Mouse (Mus musculus) liver, postnatal 0 days (tissue): ENCODE results near the gene Traf7.

Experiments used
- CTCF ChIP-seq: sonication (generic); IDR thresholded peaks from 2 replicates; pipeline ENCODE4 v1.5.1; 2016; ENCODE audit warnings: antibody characterized with exemption, low read depth
- EP300 ChIP-seq: IDR thresholded peaks from 2 replicates; pipeline ENCODE4 v1.6.1; 2016; ENCODE audit warnings: antibody characterized with exemption, low read depth, mild to moderate bottlenecking

- TF ChIP-seq CTCF (no peak), EP300 (no peak)
Measured at GRCm38 (mm10) chr17:24529883-24530282, 2.1 kb upstream of the Traf7 start.
